ENCODE assay signal across 20 mouse cellular contexts in genomic region chr9:95708943-95709342, GRCm38 (mm10). TPM values are rescaled to one million over a fixed set of nuclear protein-coding genes. Genes with fewer than 3 reads are reported as not detected.
DNase-seq lines count a peak whose midpoint lies in the region; ATAC-seq and TF ChIP-seq lines count a peak whose summit lies in the region.
"Had no signal": no experiment of that assay in that cellular context is flagged by ENCODE, and none has a peak within 500 bp of the region (broad histone marks: within the 10 kb centered on the region; RNA-seq: fewer than 3 reads in every experiment).

No protein-coding gene starts in this region.

- no peak for TF ChIP-seq EP300 in ES-Bruce4 (IDR thresholded peaks at IDR 0.05; ENCODE audit: insufficient read depth, low read depth, low read length)

- peak; percentile 39 for TF ChIP-seq CTCF in hindbrain, postnatal 0 days (IDR thresholded peaks at IDR 0.05; ENCODE audit: low read depth)
- peak; percentile 18 for TF ChIP-seq CTCF in ES-Bruce4 (IDR thresholded peaks at IDR 0.05; ENCODE audit: low read depth, low read length)
- 0 out of 2 replicates have a peak, but pooled peaks have one; percentile 5 for TF ChIP-seq CTCF in cortical plate, adult 2 months (IDR thresholded peaks at IDR 0.05; ENCODE audit: extremely low read depth, insufficient read depth, low read length)
- no peak for TF ChIP-seq CTCF in cerebellum, adult 2 months (IDR thresholded peaks at IDR 0.05; ENCODE audit: borderline replicate concordance, insufficient read depth, low read depth, low read length)

- no peak for TF ChIP-seq POLR2A in ES-Bruce4 (IDR thresholded peaks at IDR 0.05; ENCODE audit: insufficient read depth, low read length)
- no peak for TF ChIP-seq POLR2A in cortical plate, adult 2 months (IDR thresholded peaks at IDR 0.05; ENCODE audit: extremely low read depth, insufficient read depth, low read length)
- TF ChIP-seq POLR2A in cerebellum, adult 2 months (IDR thresholded peaks at IDR 0.05; ENCODE audit: borderline replicate concordance, insufficient read depth, low read length) = no peak

- no peak overlapping the region for H3K9ac ChIP-seq in hindbrain, postnatal 0 days (replicated peaks; ENCODE audit: low read length)
- H3K9ac ChIP-seq in hindbrain, embryonic 13.5 days = no peak overlapping the region
- no peak overlapping the region for H3K9ac ChIP-seq in ES-Bruce4 (ENCODE audit: low read depth, poor library complexity, severe bottlenecking)
- H3K9ac ChIP-seq: embryonic facial prominence, embryonic 13.5 days; hindbrain, embryonic 12.5 days; liver, embryonic 15.5 days; midbrain, embryonic 12.5 days had no signal

- H3K4me2 ChIP-seq in hindbrain, postnatal 0 days (ENCODE audit: low read depth, low read length) = no peak overlapping the region
- H3K4me2 ChIP-seq in hindbrain, embryonic 13.5 days = no peak overlapping the region
- H3K4me2 ChIP-seq: embryonic facial prominence, embryonic 13.5 days; hindbrain, embryonic 12.5 days; liver, embryonic 15.5 days; midbrain, embryonic 12.5 days had no signal

- H3K27me3 ChIP-seq in hindbrain, postnatal 0 days (ENCODE audit: insufficient read depth, low read length) = no peaks in the 10 kb centered on the region
- no peaks in the 10 kb centered on the region for H3K27me3 ChIP-seq in hindbrain, embryonic 13.5 days
- no peaks in the 10 kb centered on the region for H3K27me3 ChIP-seq in ES-Bruce4 (ENCODE audit: control insufficient read depth, insufficient read depth, low read length, poor library complexity, severe bottlenecking)
- H3K27me3 ChIP-seq in cerebellum, adult 2 months (ENCODE audit: control insufficient read depth, insufficient read depth, low read length) = no peaks in the 10 kb centered on the region
- H3K27me3 ChIP-seq: embryonic facial prominence, embryonic 13.5 days; hindbrain, embryonic 12.5 days; liver, embryonic 15.5 days; midbrain, embryonic 12.5 days had no signal

- intact Hi-C loops in heart, postnatal 36 days (cut with DNase I) = no loop called here

- no peak for DNase-seq in hindbrain, postnatal 0 days (ENCODE audit: low spot score)
- peak; percentile 20 for DNase-seq in 3T3-L1 (ENCODE audit: low read depth, low spot score)
- no peak for DNase-seq in cerebellum, adult 2 months
- DNase-seq in heart, postnatal 36 days = no peak
- DNase-seq in embryo, embryonic 9.5 days (ENCODE audit: extremely low spot score) = no peak
- DNase-seq: adrenal gland, postnatal 36 days; cerebellum, postnatal 36 days; kidney, adult 18-20 months; kidney, postnatal 36 days; layer of hippocampus, postnatal 36 days; lung, postnatal 36 days; thymus, postnatal 36 days had no signal

- H3K4me1 ChIP-seq in hindbrain, postnatal 0 days (ENCODE audit: insufficient read depth, low read length) = no peaks in the 10 kb centered on the region
- no peaks in the 10 kb centered on the region for H3K4me1 ChIP-seq in hindbrain, embryonic 13.5 days (replicated peaks)
- no peaks in the 10 kb centered on the region for H3K4me1 ChIP-seq in ES-Bruce4 (ENCODE audit: control insufficient read depth, insufficient read depth, low read length)
- peaks cover 2% of the 10 kb centered on the region; the same call in 1 of the 2 replicates for H3K4me1 ChIP-seq in cortical plate, adult 2 months (ENCODE audit: control insufficient read depth, insufficient read depth, low read length)
- H3K4me1 ChIP-seq in cerebellum, adult 2 months (ENCODE audit: control insufficient read depth, insufficient read depth, low read length) = no peaks in the 10 kb centered on the region
- H3K4me1 ChIP-seq: embryonic facial prominence, embryonic 13.5 days; hindbrain, embryonic 12.5 days; limb, embryonic 10.5 days; liver, embryonic 15.5 days; midbrain, embryonic 12.5 days had no signal

- H3K36me3 ChIP-seq in hindbrain, postnatal 0 days (ENCODE audit: insufficient read depth, low read length) = peaks cover 9% of the 10 kb centered on the region; the same call in 1 of the 2 replicates
- peaks cover 23% of the 10 kb centered on the region for H3K36me3 ChIP-seq in hindbrain, embryonic 13.5 days
- no peaks in the 10 kb centered on the region for H3K36me3 ChIP-seq in ES-Bruce4 (ENCODE audit: control insufficient read depth, insufficient read depth, low read length, poor library complexity, severe bottlenecking)
- H3K36me3 ChIP-seq: embryonic facial prominence, embryonic 13.5 days; limb, embryonic 10.5 days; liver, embryonic 15.5 days had no signal

- 0 out of 2 replicates have a peak, but pooled peaks have one; percentile 29 for ATAC-seq in hindbrain, postnatal 0 days
- no peak for ATAC-seq in hindbrain, embryonic 13.5 days (ENCODE audit: low FRiP score)

- H3K9me3 ChIP-seq in hindbrain, postnatal 0 days (ENCODE audit: low read length) = no peaks in the 10 kb centered on the region
- no peaks in the 10 kb centered on the region for H3K9me3 ChIP-seq in hindbrain, embryonic 13.5 days
- no peaks in the 10 kb centered on the region for H3K9me3 ChIP-seq in ES-Bruce4 (replicated peaks; ENCODE audit: control insufficient read depth, insufficient read depth, low read length, poor library complexity, severe bottlenecking)
- H3K9me3 ChIP-seq: embryonic facial prominence, embryonic 13.5 days; hindbrain, embryonic 12.5 days; limb, embryonic 10.5 days; liver, embryonic 15.5 days; midbrain, embryonic 12.5 days had no signal

- H3K4me3 ChIP-seq in hindbrain, postnatal 0 days (ENCODE audit: low read length) = no peak overlapping the region
- H3K4me3 ChIP-seq in hindbrain, embryonic 13.5 days = no peak overlapping the region
- no peak overlapping the region for H3K4me3 ChIP-seq in ES-Bruce4 (ENCODE audit: low read depth, low read length)
- H3K4me3 ChIP-seq in cortical plate, adult 2 months (ENCODE audit: insufficient read depth, low read length) = no peak overlapping the region
- no peak overlapping the region for H3K4me3 ChIP-seq in cerebellum, adult 2 months (replicated peaks; ENCODE audit: insufficient read depth, low read depth, low read length)
- H3K4me3 ChIP-seq: embryonic facial prominence, embryonic 13.5 days; hindbrain, embryonic 12.5 days; limb, embryonic 10.5 days; liver, embryonic 15.5 days; midbrain, embryonic 12.5 days had no signal

- no peak overlapping the region for H3K27ac ChIP-seq in hindbrain, postnatal 0 days
- H3K27ac ChIP-seq in hindbrain, embryonic 13.5 days = no peak overlapping the region
- H3K27ac ChIP-seq in ES-Bruce4 (ENCODE audit: insufficient read depth, low read length) = no peak overlapping the region
- H3K27ac ChIP-seq in cortical plate, adult 2 months (ENCODE audit: insufficient read depth, low read length) = no peak overlapping the region
- H3K27ac ChIP-seq in cerebellum, adult 2 months (ENCODE audit: insufficient read depth, low read length) = no peak overlapping the region
- H3K27ac ChIP-seq: embryonic facial prominence, embryonic 13.5 days; hindbrain, embryonic 12.5 days; limb, embryonic 10.5 days; liver, embryonic 15.5 days; midbrain, embryonic 12.5 days had no signal

RNA-seq across cellular contexts. Expression of gene Trpc1, which starts 41.2 kb away (rescaled TPM):
- 22.9 and 23.2 TPM in 2 replicates for total RNA-seq in hindbrain, postnatal 0 days (2014; rRNA removed)
- polyA plus RNA-seq in hindbrain, postnatal 0 days (2015; fragmentation: Nextera tagmentation; extraction: Ambion mirVana) = 8.8 and 9.6 TPM in 2 replicates
- polyA plus RNA-seq in hindbrain, embryonic 13.5 days (2015; fragmentation: Nextera tagmentation; extraction: Ambion mirVana) = 6.4 and 6.8 TPM in 2 replicates
- polyA plus RNA-seq in ES-Bruce4 (2011; ENCODE audit: insufficient read depth, insufficient read length, low read depth, missing spikeins) = 4.9 and 6.2 TPM in 2 replicates
- polyA plus RNA-seq in cortical plate, adult 2 months (2012; rRNA removed) = 26.2 and 26.3 TPM in 2 replicates
- 21.3 and 23.1 TPM in 2 replicates for polyA plus RNA-seq in cerebellum, adult 2 months (2012; rRNA removed)
- total RNA-seq in heart, postnatal 36 days (2021) = 1 to 10 TPM; 6.6 to 7.5 TPM
